Mouse (Mus musculus) brain, embryonic 14.5 days (tissue): ENCODE measurements at regions not wholly inside any gene's neighbourhood (a gene's known extent, or its start where the extent isn't known, plus 50 kb on each side); places are given as distances from the start of the nearest gene placed in this dataset.

Experiments
- CTCF ChIP-seq: fragments of 200-500 bp; IDR thresholded peaks from 2 replicates; pipeline ENCODE4 v1.5.1; 2012; ENCODE audit warnings: inconsistent platforms, mild to moderate bottlenecking, moderate library complexity, borderline replicate concordance; ENCODE audit not compliant: insufficient read depth, insufficient read length; ENCODE audit errors: extremely low read depth
- POLR2A ChIP-seq: fragments of 200-500 bp; IDR thresholded peaks from 2 replicates; pipeline ENCODE4 v1.6.1; 2012; ENCODE audit warnings: mild to moderate bottlenecking, inconsistent platforms, borderline replicate concordance; ENCODE audit not compliant: poor library complexity, insufficient read depth, insufficient read length, severe bottlenecking; ENCODE audit errors: extremely low read depth

DNA sequence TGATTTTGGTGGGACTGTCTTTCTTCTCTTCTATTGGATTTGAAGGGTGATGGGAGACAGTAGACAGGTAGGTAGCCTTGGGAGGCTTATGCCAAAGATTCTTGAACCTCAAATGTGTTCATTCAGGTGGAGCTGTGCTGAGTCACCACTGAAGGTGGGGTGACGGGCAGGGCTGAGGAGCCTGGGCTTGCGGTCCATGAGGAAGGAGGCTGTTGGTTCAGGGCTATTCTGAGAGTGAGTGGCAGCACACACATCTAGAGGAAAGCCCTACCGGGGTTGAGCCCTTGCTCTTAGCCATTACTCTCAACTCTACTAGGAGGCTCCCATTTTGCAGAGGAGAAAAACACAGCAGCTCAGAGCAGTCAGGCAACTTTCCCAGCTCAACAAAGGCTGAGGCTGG, 54.6 kb upstream of the Lrig1 start:
- TF ChIP-seq CTCF (no peak), POLR2A (no peak)
